Mouse (Mus musculus): ENCODE data around the gene Ctc1. TPM values are rescaled to one million over a fixed set of nuclear protein-coding genes. Genes with fewer than 3 reads are reported as not detected.

The Ctc1 gene
- total and polyA plus RNA-seq, 2 experiments from 2014 or later, result 46.8 to 67.7 TPM

GRCm38 (mm10) chr11:69048151-69048550, 32.4 kb downstream of the Ctc1 start:
- H3K4me3 ChIP-seq (ENCODE audit: low read depth, low read length), result no peak overlapping the region
- no peaks in the 10 kb centered on the region for H3K4me1 ChIP-seq (ENCODE audit: insufficient read depth, low read length)
- no peak overlapping the region for H3K4me2 ChIP-seq (ENCODE audit: low read depth, low read length, poor library complexity, severe bottlenecking)
- 96% methylated on average over 14 of the region's 14 CpGs for WGBS
- H3K9ac ChIP-seq (replicated peaks; ENCODE audit: low read length, poor library complexity, severe bottlenecking), result no peak overlapping the region
- H3K27ac ChIP-seq (ENCODE audit: low read depth, low read length), result no peak overlapping the region
- ATAC-seq (ENCODE audit: low FRiP score), result no peak
- no peaks in the 10 kb centered on the region for H3K27me3 ChIP-seq (ENCODE audit: insufficient read depth, low read length)
- no peaks in the 10 kb centered on the region for H3K36me3 ChIP-seq (ENCODE audit: insufficient read depth, low read length)
- H3K9me3 ChIP-seq (ENCODE audit: low read length), result no peaks in the 10 kb centered on the region
- no peak for TF ChIP-seq CTCF (IDR thresholded peaks at IDR 0.05)
- no peak for DNase-seq (ENCODE audit: low spot score)

- Histone ChIP-seq H3K4me2 (ENCODE audit: low read depth, low read length, poor library complexity, severe bottlenecking) (no peak overlapping the region), H3K4me1 (ENCODE audit: insufficient read depth, low read length) (no peaks in the 10 kb centered on the region), H3K4me3 (ENCODE audit: low read depth, low read length) (no peak overlapping the region), H3K9ac (replicated peaks; ENCODE audit: low read length, poor library complexity, severe bottlenecking) (no peak overlapping the region), H3K27ac (ENCODE audit: low read depth, low read length) (no peak overlapping the region), H3K27me3 (ENCODE audit: insufficient read depth, low read length) (no peaks in the 10 kb centered on the region), H3K36me3 (ENCODE audit: insufficient read depth, low read length) (no peaks in the 10 kb centered on the region), H3K9me3 (ENCODE audit: low read length) (no peaks in the 10 kb centered on the region)
- no peak for ATAC-seq (ENCODE audit: low FRiP score)
- DNase-seq (ENCODE audit: low spot score), result no peak
- no peak for TF ChIP-seq CTCF (IDR thresholded peaks at IDR 0.05)
- 89% methylated on average over 8 of the region's 8 CpGs for WGBS
Observed at GRCm38 (mm10) chr11:69050748-69051147, 35.0 kb downstream of the Ctc1 start.

GRCm38 (mm10) chr11:69051771-69052170, 36.1 kb downstream of the Ctc1 start:
- no peak for TF ChIP-seq CTCF (IDR thresholded peaks at IDR 0.05)
- Histone ChIP-seq H3K9ac (replicated peaks; ENCODE audit: low read length, poor library complexity, severe bottlenecking) (no peak overlapping the region), H3K4me2 (ENCODE audit: low read depth, low read length, poor library complexity, severe bottlenecking) (no peak overlapping the region), H3K27ac (ENCODE audit: low read depth, low read length) (no peak overlapping the region), H3K27me3 (ENCODE audit: insufficient read depth, low read length) (no peaks in the 10 kb centered on the region), H3K36me3 (ENCODE audit: insufficient read depth, low read length) (no peaks in the 10 kb centered on the region), H3K9me3 (ENCODE audit: low read length) (no peaks in the 10 kb centered on the region), H3K4me3 (ENCODE audit: low read depth, low read length) (no peak overlapping the region), H3K4me1 (ENCODE audit: insufficient read depth, low read length) (no peaks in the 10 kb centered on the region)
- ATAC-seq (ENCODE audit: low FRiP score) (no peak), DNase-seq (ENCODE audit: low spot score) (no peak)
- WGBS, result 61% methylated on average over 4 of the region's 4 CpGs

- no peak for TF ChIP-seq CTCF (IDR thresholded peaks at IDR 0.05)
- no peaks in the 10 kb centered on the region for H3K9me3 ChIP-seq (ENCODE audit: low read length)
- H3K36me3 ChIP-seq (ENCODE audit: insufficient read depth, low read length), result no peaks in the 10 kb centered on the region
- H3K4me1 ChIP-seq (ENCODE audit: insufficient read depth, low read length), result no peaks in the 10 kb centered on the region
- H3K4me2 ChIP-seq (ENCODE audit: low read depth, low read length, poor library complexity, severe bottlenecking), result no peak overlapping the region
- no peak for DNase-seq (ENCODE audit: low spot score)
- 92% methylated on average over 2 of the region's 2 CpGs for WGBS
- H3K27me3 ChIP-seq (ENCODE audit: insufficient read depth, low read length), result no peaks in the 10 kb centered on the region
- ATAC-seq (ENCODE audit: low FRiP score), result no peak
- no peak overlapping the region for H3K4me3 ChIP-seq (ENCODE audit: low read depth, low read length)
- H3K27ac ChIP-seq (ENCODE audit: low read depth, low read length), result no peak overlapping the region
- H3K9ac ChIP-seq (replicated peaks; ENCODE audit: low read length, poor library complexity, severe bottlenecking), result no peak overlapping the region
Observed at GRCm38 (mm10) chr11:69052824-69053421, 37.2 kb downstream of the Ctc1 start.

- Histone ChIP-seq H3K4me2 (ENCODE audit: low read depth, low read length, poor library complexity, severe bottlenecking) (no peak overlapping the region), H3K9me3 (ENCODE audit: low read length) (no peaks in the 10 kb centered on the region), H3K4me1 (ENCODE audit: insufficient read depth, low read length) (no peaks in the 10 kb centered on the region), H3K4me3 (ENCODE audit: low read depth, low read length) (no peak overlapping the region), H3K27me3 (ENCODE audit: insufficient read depth, low read length) (no peaks in the 10 kb centered on the region), H3K27ac (ENCODE audit: low read depth, low read length) (no peak overlapping the region), H3K9ac (replicated peaks; ENCODE audit: low read length, poor library complexity, severe bottlenecking) (no peak overlapping the region), H3K36me3 (ENCODE audit: insufficient read depth, low read length) (no peaks in the 10 kb centered on the region)
- WGBS, result 75% methylated on average over 3 of the region's 3 CpGs
- DNase-seq (ENCODE audit: low spot score) (no peak), ATAC-seq (ENCODE audit: low FRiP score) (no peak)
- TF ChIP-seq CTCF (IDR thresholded peaks at IDR 0.05), result no peak
Observed at GRCm38 (mm10) chr11:69053848-69054247, 38.1 kb downstream of the Ctc1 start.

- no peak for TF ChIP-seq CTCF (IDR thresholded peaks at IDR 0.05)
- ATAC-seq (ENCODE audit: low FRiP score) (no peak), DNase-seq (ENCODE audit: low spot score) (no peak)
- peaks cover 10% of the 10 kb centered on the region for H3K4me1 ChIP-seq (ENCODE audit: insufficient read depth, low read length)
- H3K4me2 ChIP-seq (ENCODE audit: low read depth, low read length, poor library complexity, severe bottlenecking), result peak overlapping the region; percentile 74
- 70% methylated on average over 2 of the region's 2 CpGs for WGBS
- no peaks in the 10 kb centered on the region for H3K36me3 ChIP-seq (ENCODE audit: insufficient read depth, low read length)
- H3K27me3 ChIP-seq (ENCODE audit: insufficient read depth, low read length), result no peaks in the 10 kb centered on the region
- H3K4me3 ChIP-seq (ENCODE audit: low read depth, low read length), result peak overlapping the region; percentile 90
- peak overlapping the region; percentile 92; the same call in 1 of the 2 replicates for H3K27ac ChIP-seq (ENCODE audit: low read depth, low read length)
- no peaks in the 10 kb centered on the region for H3K9me3 ChIP-seq (ENCODE audit: low read length)
- H3K9ac ChIP-seq (replicated peaks; ENCODE audit: low read length, poor library complexity, severe bottlenecking), result peak overlapping the region; percentile 50
Observed at GRCm38 (mm10) chr11:69058265-69058664, 42.6 kb downstream of the Ctc1 start.

All from midbrain, postnatal 0 days (tissue).